Mouse (Mus musculus) cerebellum, adult 2 months (tissue): ENCODE data around the gene Prim1.

Experiments used
- CTCF ChIP-seq: fragments of 200-500 bp; IDR thresholded peaks from 2 replicates; pipeline ENCODE4 v1.5.1; 2011; ENCODE audit warnings: low read depth, mild to moderate bottlenecking, control low read depth, low read length, moderate library complexity, borderline replicate concordance; ENCODE audit not compliant: insufficient read depth
- POLR2A ChIP-seq: fragments of 200-500 bp; IDR thresholded peaks from 2 replicates; pipeline ENCODE4 v1.6.1; 2011; ENCODE audit warnings: low read length, control low read depth, borderline replicate concordance; ENCODE audit not compliant: insufficient read depth

GRCm38 (mm10) chr10:128061109-128061508 is 46.1 kb downstream of the Prim1 start:
- TF ChIP-seq POLR2A: no peak
- TF ChIP-seq CTCF: no peak
